Mouse (Mus musculus) testis, adult 2 months (tissue): ENCODE measurements around the gene Luzp1.

Source experiments
- CTCF ChIP-seq: fragments of 200-500 bp; IDR thresholded peaks from 2 replicates; pipeline ENCODE4 v1.5.1; 2012; ENCODE audit warnings: low read depth, mild to moderate bottlenecking, inconsistent platforms, low read length, moderate library complexity; ENCODE audit not compliant: control insufficient read depth, insufficient read depth, insufficient replicate concordance
- POLR2A ChIP-seq: fragments of 200-500 bp; IDR thresholded peaks from 2 replicates; pipeline ENCODE4 v1.6.1; 2012; ENCODE audit warnings: low read depth, mild to moderate bottlenecking, inconsistent platforms, low read length, moderate library complexity; ENCODE audit not compliant: control insufficient read depth

- no peak for TF ChIP-seq POLR2A
- TF ChIP-seq CTCF, result no peak
These were observed 19.3 kb upstream of the Luzp1 start for GRCm38 (mm10) chr4:136450271-136450670.
